Mouse (Mus musculus) liver, embryonic 14.5 days (tissue): Measurements from ENCODE around the gene Ect2.

ENCODE experiments used
- CTCF ChIP-seq: IDR thresholded peaks from 2 replicates; pipeline ENCODE4 v1.5.1; 2016; ENCODE audit warnings: antibody characterized with exemption, low read depth, control low read depth
- EP300 ChIP-seq: IDR thresholded peaks from 2 replicates; pipeline ENCODE4 v1.6.1; 2016; ENCODE audit warnings: antibody characterized with exemption, low read depth

DNA sequence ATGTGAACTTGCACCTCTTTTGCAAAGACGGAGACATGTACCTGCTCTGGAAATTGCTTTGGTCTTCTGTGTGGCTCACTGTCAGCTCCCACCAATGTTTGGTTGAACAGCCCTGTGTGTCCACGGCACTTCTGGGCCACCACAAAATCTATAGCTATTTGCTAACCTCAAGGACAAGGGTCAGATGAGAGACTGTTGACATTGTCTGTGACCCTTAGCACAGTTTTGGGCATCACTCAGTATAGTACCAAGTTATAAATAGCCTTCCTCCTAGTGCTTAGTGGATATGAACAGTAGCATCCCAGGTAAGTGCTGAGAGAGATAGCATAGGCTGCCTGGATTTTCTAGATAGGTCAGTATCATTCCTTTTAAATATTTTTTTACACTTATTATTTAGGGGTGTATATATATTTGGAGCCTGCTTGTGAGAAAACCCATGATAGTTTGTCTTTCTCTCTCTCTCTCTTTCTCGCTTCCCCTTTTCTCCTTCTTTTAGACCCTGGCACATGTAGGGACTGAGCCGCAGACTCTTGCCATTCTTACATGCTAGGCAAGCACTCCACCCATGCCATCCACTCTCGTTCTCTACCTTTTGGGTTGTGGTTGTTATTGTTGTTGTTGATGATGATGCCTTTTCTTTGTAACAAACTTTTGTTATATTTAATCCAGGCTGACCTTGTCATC lies 48.2 kb upstream of the Ect2 start:
- TF ChIP-seq CTCF (no peak), EP300 (no peak)
